Mouse (Mus musculus) CH12.LX (cell line): ENCODE data around the gene F2rl1. TPM values are rescaled to one million over a fixed set of nuclear protein-coding genes. Genes with fewer than 3 reads are reported as not detected.
A peak's percentile ranks its signal among the peaks of the same experiment; 100 is the strongest.

Experiments
- DNase-seq: peaks from one replicate; pipeline ENCODE4 v3.0.0-alpha.2; 2013; ENCODE audit errors: extremely low read depth
- H3K27ac ChIP-seq: 2 replicates; pipeline ENCODE4 v1.5.1; 2012; ENCODE audit warnings: low read depth, mild to moderate bottlenecking, control low read depth, moderate library complexity; ENCODE audit not compliant: insufficient read depth
- H3K27me3 ChIP-seq: replicated peaks from 2 replicates; pipeline ENCODE3; 2012; ENCODE audit warnings: inconsistent platforms
- H3K36me3 ChIP-seq, 2 experiments: replicated peaks in 1 of 2; 2 replicates each; pipeline versions ENCODE3 to v1.6.1; 2012; ENCODE audit warnings: inconsistent platforms in 1 of 2, low read length in 1 of 2, mild to moderate bottlenecking in 1 of 2, mixed read lengths in 1 of 2, moderate library complexity in 1 of 2; ENCODE audit not compliant: control insufficient read depth in 1 of 2, insufficient read depth in 1 of 2
- H3K4me1 ChIP-seq, 2 experiments: 2 replicates each; pipeline ENCODE4 v1.6.1; 2012; ENCODE audit warnings: inconsistent platforms in 1 of 2, moderate library complexity in 1 of 2; ENCODE audit not compliant: insufficient read depth in 2 of 2, control insufficient read depth in 1 of 2
- H3K4me2 ChIP-seq: 2 replicates; pipeline ENCODE4 v1.6.1; 2012; ENCODE audit warnings: low read depth, mild to moderate bottlenecking, control low read depth; ENCODE audit not compliant: poor library complexity, insufficient read depth, severe bottlenecking
- H3K4me3 ChIP-seq, 3 experiments: fragments of 150-350 bp in 1 of 3; sonication (generic) in 1 of 3; replicated peaks in 1 of 3; 2 replicates each; pipeline versions ENCODE3 to v1.5.1; 2011 to 2012; ENCODE audit warnings: low read depth in 2 of 3, low read length in 2 of 3, mild to moderate bottlenecking in 2 of 3, moderate library complexity in 2 of 3, control low read depth in 1 of 3, improper control_type of control experiment in 1 of 3, inconsistent platforms in 1 of 3, mixed read lengths in 1 of 3; ENCODE audit not compliant: poor library complexity in 1 of 3
- H3K79me2 ChIP-seq: replicated peaks from 2 replicates; pipeline ENCODE4 v1.6.1; 2012; ENCODE audit warnings: mild to moderate bottlenecking, moderate library complexity; ENCODE audit not compliant: control insufficient read depth, poor library complexity, insufficient read depth, severe bottlenecking; ENCODE audit errors: extremely low read depth
- H3K9ac ChIP-seq: 2 replicates; pipeline ENCODE4 v1.6.1; 2012; ENCODE audit warnings: low read depth, mild to moderate bottlenecking, control low read depth, moderate library complexity; ENCODE audit not compliant: insufficient read depth
- H3K9me3 ChIP-seq: replicated peaks from 2 replicates; pipeline ENCODE3; 2012; ENCODE audit warnings: low read length, inconsistent platforms, mixed read lengths
- BHLHE40 ChIP-seq: IDR thresholded peaks from 2 replicates; pipeline ENCODE4 v1.6.1; 2011; ENCODE audit warnings: mild to moderate bottlenecking, low read depth, low read length, improper control_type of control experiment
- CHD2 ChIP-seq: IDR thresholded peaks from 2 replicates; pipeline ENCODE4 v1.6.1; 2011; ENCODE audit warnings: low read length, improper control_type of control experiment
- CTCF ChIP-seq, 2 experiments: IDR thresholded peaks in 1 of 2; conservative IDR thresholded peaks in 1 of 2; 2 replicates each; pipeline ENCODE4 v1.5.1; 2011 to 2012; ENCODE audit warnings: low read depth in 2 of 2, low read length in 2 of 2, improper control_type of control experiment in 1 of 2, inconsistent platforms in 1 of 2, mild to moderate bottlenecking in 1 of 2, moderate library complexity in 1 of 2
- E2F4 ChIP-seq: IDR thresholded peaks from 2 replicates; pipeline ENCODE4 v1.6.1; 2011; ENCODE audit warnings: low read depth, low read length, improper control_type of control experiment; ENCODE audit not compliant: insufficient replicate concordance
- HCFC1 ChIP-seq: IDR thresholded peaks from 2 replicates; pipeline ENCODE4 v1.6.1; 2012; ENCODE audit warnings: low read depth, mild to moderate bottlenecking, inconsistent platforms, low read length, improper control_type of control experiment
- JUN ChIP-seq: IDR thresholded peaks from 2 replicates; pipeline ENCODE4 v1.6.1; 2011; ENCODE audit warnings: low read depth, mild to moderate bottlenecking, low read length, improper control_type of control experiment, moderate library complexity; ENCODE audit not compliant: insufficient read depth
- MAX ChIP-seq: IDR thresholded peaks from 2 replicates; pipeline ENCODE4 v1.6.1; 2011; ENCODE audit warnings: low read length, improper control_type of control experiment
- MEF2A ChIP-seq: IDR thresholded peaks from 2 replicates; pipeline ENCODE4 v1.6.1; 2014; ENCODE audit warnings: low read depth, mild to moderate bottlenecking, inconsistent platforms, low read length, improper control_type of control experiment, borderline replicate concordance
- MXI1 ChIP-seq: IDR thresholded peaks from 2 replicates; pipeline ENCODE4 v1.6.1; 2011; ENCODE audit warnings: mild to moderate bottlenecking, low read depth, low read length, improper control_type of control experiment
- MYC ChIP-seq: IDR thresholded peaks from 2 replicates; pipeline ENCODE4 v1.6.1; 2011; ENCODE audit warnings: low read depth, mild to moderate bottlenecking, improper control_type of control experiment, low read length
- NELFE ChIP-seq: IDR thresholded peaks from 2 replicates; pipeline ENCODE4 v1.6.1; 2011; ENCODE audit warnings: low read depth, low read length, improper control_type of control experiment
- SMC3 ChIP-seq: IDR thresholded peaks from 2 replicates; pipeline ENCODE4 v1.6.1; 2011; ENCODE audit warnings: low read depth, low read length, improper control_type of control experiment
- USF2 ChIP-seq: conservative IDR thresholded peaks from 2 replicates; pipeline ENCODE4 v1.6.1; 2011; ENCODE audit warnings: low read depth, low read length, improper control_type of control experiment
- dilution Hi-C: fragments of 300-500 bp; cut with MboI; formaldehyde crosslinking; loops from 2 replicates; pipeline ENCODE4 v1.14.3; 2020; ENCODE audit warnings: low sequenced_read_pairs; ENCODE audit not compliant: extremely low pct_unique_long_range_greater_than_20kb, extremely low pct_ligation_motif_present
- in situ Hi-C: fragments of 300-500 bp; cut with MboI; formaldehyde crosslinking; loops from 3 replicates; pipeline ENCODE4 v1.14.3; 2019; ENCODE audit warnings: low sequenced_read_pairs, low pct_ligation_motif_present, low pct_unique_long_range_greater_than_20kb, mixed read lengths
- polyA plus RNA-seq: library from polyadenylated mRNA; unstranded; fragments of >175 nt; gene quantifications from 2 replicates; pipeline ENCODE4 v1.2.1, GENCODE M21; 2012; ENCODE audit warnings: low read depth; ENCODE audit not compliant: insufficient read length
- total RNA-seq, 2 experiments: library from RNA; depleted of rRNA; stranded (reverse); fragments of 300-350 nt in 1 of 2; fragments of >200 nt in 1 of 2; gene quantifications; 2 replicates each; pipeline ENCODE4 v1.2.3; 2012 to 2014

F2rl1 gene
- total and polyA plus RNA-seq, 3 experiments: not detected

GRCm38 (mm10) chr13:95481428-95481827 lies 43.6 kb downstream of the F2rl1 start (continued):
- TF ChIP-seq MXI1: no peak
- no peak for TF ChIP-seq BHLHE40
- no peak for TF ChIP-seq USF2
- TF ChIP-seq CTCF (conservative IDR thresholded peaks at IDR 0.05 in 1 of 2, IDR thresholded peaks at IDR 0.05 in 1 of 2; ENCODE audit: low read depth in 2 of 2, low read length in 2 of 2): peak; percentile 88 to 94
- no peak for TF ChIP-seq MEF2A
- no peak for TF ChIP-seq JUN
- no peak for TF ChIP-seq MAX
- no peak for TF ChIP-seq MYC
- no peak for TF ChIP-seq HCFC1

- Histone ChIP-seq H3K4me3 (no peak within 1 kb of the TSS), H3K9ac (no peak within 1 kb of the TSS), H3K4me1 (no peaks in the 10 kb centered on the region), H3K36me3 (no peaks in the 10 kb centered on the region), H3K79me2 (no peaks in the 10 kb centered on the region), H3K4me2 (no peak within 1 kb of the TSS), H3K27ac (no peak within 1 kb of the TSS), H3K27me3 (peaks cover 10% of the 10 kb centered on the region), H3K9me3 (no peaks in the 10 kb centered on the region)
- dilution Hi-C loops: no loop called here
- no peak for DNase-seq
- in situ Hi-C loops: no loop called here
- TF ChIP-seq BHLHE40 (no peak), MXI1 (no peak), CHD2 (no peak), E2F4 (no peak)
Measured at GRCm38 (mm10) chr13:95478671-95479413, 46.2 kb downstream of the F2rl1 start, which contains the start of gene S100z. Gene S100z, minus strand, starts transcription at chr13:95478721.

GRCm38 (mm10) chr13:95477173-95477572 lies 47.9 kb downstream of the F2rl1 start:
- dilution Hi-C loops: no loop called here
- DNase-seq: no peak
- H3K27ac ChIP-seq: no peak overlapping the region
- H3K9ac ChIP-seq: no peak overlapping the region
- peaks cover 7% of the 10 kb centered on the region for H3K27me3 ChIP-seq
- in situ Hi-C loops: no loop called here
- no peaks in the 10 kb centered on the region for H3K4me1 ChIP-seq
- no peaks in the 10 kb centered on the region for H3K79me2 ChIP-seq
- no peaks in the 10 kb centered on the region for H3K36me3 ChIP-seq
- H3K4me3 ChIP-seq: no peak overlapping the region
- no peaks in the 10 kb centered on the region for H3K9me3 ChIP-seq
- H3K4me2 ChIP-seq: no peak overlapping the region
- no peak for TF ChIP-seq USF2
- no peak for TF ChIP-seq SMC3
- no peak for TF ChIP-seq BHLHE40
- no peak for TF ChIP-seq NELFE
- no peak for TF ChIP-seq MEF2A
- no peak for TF ChIP-seq JUN
